Mouse (Mus musculus) common myeloid progenitor, adult 5-6 weeks (primary cell): Measurements from ENCODE around the gene Helz. TPM values are rescaled to one million over a fixed set of nuclear protein-coding genes. Genes with fewer than 3 reads are reported as not detected.

Source experiments
- ATAC-seq: replicated peaks from 2 replicates; pipeline ENCODE4 v1.8.0; 2016; ENCODE audit warnings: low read depth, mild to moderate bottlenecking, moderate TSS enrichment, inconsistent platforms; ENCODE audit not compliant: poor library complexity, severe bottlenecking
- total RNA-seq: library from RNA; stranded (forward); fragments of 200-1000, 187-1606 nt; gene quantifications from 2 replicates; pipeline ENCODE4 v1.2.3, GENCODE M21; 2017

Gene Helz
- total RNA-seq, 1 experiment from 2014 or later = 35.9 TPM

GRCm38 (mm10) chr11:107597381-107597780 lies 49.7 kb downstream of the Helz start:
- no peak for ATAC-seq

GRCm38 (mm10) chr11:107605694-107606093 lies 58.0 kb downstream of the Helz start:
- ATAC-seq = no peak

- ATAC-seq = no peak
Measured at GRCm38 (mm10) chr11:107613906-107614305, 66.2 kb downstream of the Helz start.

GRCm38 (mm10) chr11:107615696-107616095 lies 68.0 kb downstream of the Helz start:
- ATAC-seq = no peak

- ATAC-seq = no peak
Measured at GRCm38 (mm10) chr11:107617976-107618375, 70.2 kb downstream of the Helz start.

GRCm38 (mm10) chr11:107624661-107625060 lies 76.9 kb downstream of the Helz start:
- no peak for ATAC-seq

- no peak for ATAC-seq
Measured at GRCm38 (mm10) chr11:107625746-107626145, 78.0 kb downstream of the Helz start.

- peak; percentile 92 for ATAC-seq
Measured at GRCm38 (mm10) chr11:107629504-107629903, 81.8 kb downstream of the Helz start.

GRCm38 (mm10) chr11:107629951-107630350 lies 82.2 kb downstream of the Helz start:
- ATAC-seq = no peak

GRCm38 (mm10) chr11:107631124-107631523 lies 83.4 kb downstream of the Helz start:
- ATAC-seq = no peak

GRCm38 (mm10) chr11:107633563-107634146 lies 85.9 kb downstream of the Helz start:
- ATAC-seq = no peak

GRCm38 (mm10) chr11:107638137-107638536 lies 90.4 kb downstream of the Helz start:
- peak; percentile 29; the same call in 1 of the 2 replicates for ATAC-seq

- ATAC-seq = peak; percentile 76
Measured at GRCm38 (mm10) chr11:107639657-107640056, 91.9 kb downstream of the Helz start.

- no peak for ATAC-seq
Measured at GRCm38 (mm10) chr11:107644461-107644860, 96.7 kb downstream of the Helz start.

GRCm38 (mm10) chr11:107647330-107647729 lies 99.6 kb downstream of the Helz start:
- ATAC-seq = no peak

GRCm38 (mm10) chr11:107648668-107649067 lies 100.9 kb downstream of the Helz start:
- no peak for ATAC-seq

- no peak for ATAC-seq
Measured at GRCm38 (mm10) chr11:107649458-107649857, 101.7 kb downstream of the Helz start.

GRCm38 (mm10) chr11:107650422-107651051 lies 102.8 kb downstream of the Helz start:
- ATAC-seq = no peak

- no peak for ATAC-seq
Measured at GRCm38 (mm10) chr11:107651391-107651790, 103.7 kb downstream of the Helz start.

- ATAC-seq = no peak
Measured at GRCm38 (mm10) chr11:107652137-107652536, 104.4 kb downstream of the Helz start.

- ATAC-seq = no peak
Measured at GRCm38 (mm10) chr11:107655538-107655937, 107.8 kb downstream of the Helz start.

- ATAC-seq = no peak
Measured at GRCm38 (mm10) chr11:107657117-107657516, 109.4 kb downstream of the Helz start.
